Mouse (Mus musculus) liver, embryonic 12.5 days (tissue): Measurements from ENCODE around the gene N4bp1. TPM values are rescaled to one million over a fixed set of nuclear protein-coding genes. Genes with fewer than 3 reads are reported as not detected.
A peak's percentile ranks its signal among the peaks of the same experiment; 100 is the strongest.

Experiments
- ATAC-seq: fragments of 200-750 bp; cut with Nextera tagmentation; 2 replicates; pipeline ENCODE4 v1.8.0; 2017; ENCODE audit warnings: moderate number of reproducible peaks, mild to moderate bottlenecking, moderate library complexity
- H3K27ac ChIP-seq: fragments of 300-500 bp; sonication (generic); 2 replicates; pipeline ENCODE4 v1.5.1; 2016; ENCODE audit warnings: mild to moderate bottlenecking
- H3K27me3 ChIP-seq: fragments of 300-500 bp; sonication (generic); replicated peaks from 2 replicates; pipeline ENCODE4 v1.6.1; 2016; ENCODE audit warnings: mild to moderate bottlenecking, moderate library complexity
- H3K36me3 ChIP-seq: fragments of 300-500 bp; sonication (generic); 2 replicates; pipeline ENCODE4 v1.6.1; 2016; ENCODE audit warnings: mild to moderate bottlenecking, moderate library complexity
- H3K4me1 ChIP-seq: fragments of 300-500 bp; sonication (generic); 2 replicates; pipeline ENCODE4 v1.6.1; 2016
- H3K4me2 ChIP-seq: fragments of 300-500 bp; sonication (generic); 2 replicates; pipeline ENCODE4 v1.6.1; 2016; ENCODE audit warnings: mild to moderate bottlenecking, moderate library complexity
- H3K4me3 ChIP-seq: fragments of 300-500 bp; sonication (generic); 2 replicates; pipeline ENCODE4 v1.5.1; 2016; ENCODE audit warnings: mild to moderate bottlenecking, moderate library complexity
- H3K9ac ChIP-seq: fragments of 300-500 bp; sonication (generic); 2 replicates; pipeline ENCODE4 v1.6.1; 2016; ENCODE audit warnings: mild to moderate bottlenecking, moderate library complexity
- H3K9me3 ChIP-seq: fragments of 300-500 bp; sonication (generic); replicated peaks from 2 replicates; pipeline ENCODE4 v1.6.1; 2016; ENCODE audit warnings: mild to moderate bottlenecking, moderate library complexity
- WGBS: fragments of 180-500 bp; shearing (Covaris S2); methylation state at CpG from one replicate; pipeline ENCODE4 v1.1.7; 2016; ENCODE audit not compliant: insufficient replicate concordance; 5-methylcytosine and 5-hydroxymethylcytosine counted together
- polyA plus RNA-seq: library from polyadenylated mRNA; unstranded; fragments of >200 nt; fragmentation: Nextera tagmentation; extraction: Ambion mirVana; gene quantifications from 2 replicates; pipeline ENCODE4 v1.2.1, GENCODE M21; 2016

The N4bp1 gene
- polyA plus RNA-seq, 1 experiment from 2014 or later: 5.1 TPM

DNA sequence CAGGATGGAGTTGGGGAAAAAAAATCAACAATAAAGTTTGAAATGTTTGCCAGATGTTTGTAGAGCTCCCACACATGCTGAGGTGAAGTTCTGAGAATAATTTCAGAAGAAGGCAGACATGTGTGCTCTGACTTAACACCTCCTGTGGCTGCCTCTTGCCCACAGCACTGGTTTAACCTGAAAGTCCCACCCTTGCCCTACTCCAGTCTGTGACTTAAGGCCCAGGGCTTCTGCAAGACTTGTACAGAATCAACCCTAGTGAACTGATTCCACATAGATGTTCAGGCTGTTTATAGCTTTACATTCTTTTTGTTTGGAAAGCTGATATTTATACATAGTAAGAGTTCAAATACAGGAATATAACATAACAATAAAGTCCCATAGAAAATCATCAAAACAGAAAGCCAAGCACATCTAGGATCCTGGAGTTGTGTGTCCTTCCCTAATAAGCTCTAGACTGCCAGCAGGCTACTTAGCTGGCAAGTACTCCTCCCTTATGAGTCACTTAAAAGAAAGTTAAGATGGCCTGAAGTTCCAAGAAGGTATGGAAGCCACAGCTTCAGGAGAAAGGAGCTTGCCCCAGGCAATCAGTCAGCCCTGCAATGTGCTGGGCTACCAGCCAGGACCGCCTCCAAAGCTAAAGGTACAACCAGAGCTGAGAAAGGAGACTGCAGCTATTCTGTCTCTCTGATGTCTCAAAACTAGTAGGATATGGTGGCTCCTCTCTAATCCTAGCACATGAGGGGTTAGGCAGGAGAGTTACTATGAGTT, 114.9 kb downstream of the N4bp1 start:
- Histone ChIP-seq H3K4me3 (no peak overlapping the region), H3K4me2 (no peak overlapping the region), H3K27ac (no peak overlapping the region), H3K27me3 (peaks cover 34% of the 10 kb centered on the region; the same call in 1 of the 2 replicates), H3K4me1 (peaks cover 7% of the 10 kb centered on the region), H3K36me3 (no peaks in the 10 kb centered on the region), H3K9ac (no peak overlapping the region), H3K9me3 (no peaks in the 10 kb centered on the region)
- no peak for ATAC-seq
- 58% methylated on average over 1 of the region's 1 CpGs for WGBS

DNA sequence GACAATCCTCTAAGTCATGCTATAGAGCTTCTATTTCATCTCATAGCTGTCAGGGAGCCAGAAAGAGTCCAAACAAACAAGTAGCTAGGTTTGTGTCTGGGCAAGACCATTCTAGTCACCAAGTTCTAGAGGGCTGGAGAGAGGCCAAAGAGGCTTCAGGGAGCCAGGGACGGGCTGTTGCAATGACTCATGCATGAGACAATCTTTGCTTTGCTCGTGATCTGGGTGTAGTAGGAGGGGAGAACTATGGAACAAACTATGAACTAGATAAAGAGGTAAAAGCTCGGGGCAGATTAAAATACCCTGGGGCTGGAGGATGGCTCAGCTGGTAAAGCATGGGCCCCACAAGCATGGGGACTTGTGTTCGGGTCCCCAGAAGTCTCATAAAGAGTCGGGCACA, 116.6 kb downstream of the N4bp1 start:
- peaks cover 41% of the 10 kb centered on the region for H3K27me3 ChIP-seq
- no peak overlapping the region for H3K4me3 ChIP-seq
- no peak overlapping the region for H3K4me2 ChIP-seq
- H3K9me3 ChIP-seq: no peaks in the 10 kb centered on the region
- WGBS: 54% methylated on average over 5 of the region's 5 CpGs
- no peak overlapping the region for H3K27ac ChIP-seq
- no peak overlapping the region for H3K9ac ChIP-seq
- no peaks in the 10 kb centered on the region for H3K36me3 ChIP-seq
- ATAC-seq: no peak
- H3K4me1 ChIP-seq: peaks cover 14% of the 10 kb centered on the region

DNA sequence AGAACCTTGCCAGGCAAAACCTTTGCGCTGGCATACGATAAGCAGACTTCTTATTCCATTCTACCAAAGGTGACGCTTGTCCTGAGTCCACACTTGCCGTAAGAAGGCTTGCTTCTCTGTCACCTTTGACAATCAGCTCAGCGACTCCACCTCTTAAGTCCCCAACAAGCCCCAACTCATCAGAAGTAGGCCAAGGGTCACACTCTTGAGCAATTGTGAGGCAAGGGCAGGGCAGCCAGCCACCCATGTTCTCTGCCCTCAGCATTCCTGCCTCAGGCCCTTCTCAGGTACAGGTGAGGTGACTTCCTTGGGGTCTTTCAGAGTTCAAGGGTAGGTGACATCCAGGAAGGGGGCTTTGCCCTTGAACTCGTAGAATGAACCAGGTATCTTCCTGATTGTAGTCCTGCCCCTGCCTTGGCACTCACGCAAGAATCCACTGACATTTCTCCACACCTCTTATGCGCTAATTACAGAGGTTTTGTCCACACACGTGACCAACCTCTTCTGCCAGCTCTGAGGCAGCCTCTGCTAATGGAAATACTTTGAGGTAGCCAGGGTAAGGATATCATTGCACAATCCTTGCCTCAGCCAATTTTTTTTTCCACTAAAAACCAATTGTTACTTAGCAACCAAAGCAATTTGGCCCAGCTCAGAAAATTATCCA, 118.4 kb downstream of the N4bp1 start:
- no peak overlapping the region for H3K27ac ChIP-seq
- ATAC-seq: no peak
- WGBS: 75% methylated on average over 9 of the region's 9 CpGs

DNA sequence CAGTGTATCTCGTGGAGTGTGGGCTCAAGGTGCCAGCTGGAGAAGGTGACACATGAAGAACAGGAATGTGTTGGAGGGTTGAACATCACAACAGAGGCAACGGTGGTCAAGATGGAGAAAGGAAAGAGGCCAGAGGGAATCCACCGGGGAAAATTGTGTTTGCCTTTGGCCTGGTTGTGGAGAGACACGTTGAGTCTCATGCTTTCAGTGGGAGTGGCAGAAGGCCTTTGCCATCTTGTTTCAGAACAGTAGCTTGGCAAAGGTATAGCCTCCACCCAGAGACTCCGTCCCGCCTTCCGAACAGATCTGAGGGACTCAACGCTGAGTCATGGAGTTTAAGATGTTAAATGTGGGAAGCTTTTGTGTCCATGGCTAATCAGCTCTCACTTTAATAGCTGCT, 119.4 kb downstream of the N4bp1 start:
- Histone ChIP-seq H3K4me1 (peaks cover 14% of the 10 kb centered on the region), H3K9ac (no peak overlapping the region), H3K4me3 (no peak overlapping the region), H3K4me2 (no peak overlapping the region), H3K27me3 (peaks cover 38% of the 10 kb centered on the region), H3K9me3 (no peaks in the 10 kb centered on the region), H3K36me3 (no peaks in the 10 kb centered on the region), H3K27ac (no peak overlapping the region)
- no peak for ATAC-seq
- WGBS: 87% methylated on average over 8 of the region's 8 CpGs

More for the DNA sequence above, 118.4 kb downstream of the N4bp1 start:
- no peak overlapping the region for H3K4me3 ChIP-seq
- H3K36me3 ChIP-seq: no peaks in the 10 kb centered on the region
- no peak overlapping the region for H3K9ac ChIP-seq
- no peak overlapping the region for H3K4me2 ChIP-seq
- H3K27me3 ChIP-seq: peaks cover 43% of the 10 kb centered on the region
- H3K4me1 ChIP-seq: peaks cover 14% of the 10 kb centered on the region
- H3K9me3 ChIP-seq: no peaks in the 10 kb centered on the region

DNA sequence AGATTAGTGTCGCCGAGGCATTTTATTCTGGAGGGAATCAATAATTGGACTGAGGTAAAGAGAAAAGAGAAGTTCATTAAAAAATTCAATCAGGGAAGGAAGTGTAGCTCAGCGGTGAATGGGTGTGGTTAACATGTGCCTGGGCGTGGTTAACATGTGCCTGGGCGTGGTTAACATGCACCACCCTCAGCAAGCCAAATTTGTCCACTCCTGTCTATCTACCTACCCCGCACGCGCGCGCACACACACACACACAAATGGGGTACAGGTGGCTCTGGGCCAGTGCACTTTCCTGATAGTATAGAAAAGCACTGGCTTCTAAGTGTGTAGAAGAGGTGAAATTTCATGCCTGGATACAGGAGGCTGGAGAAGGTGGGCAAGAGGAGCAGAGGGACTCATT, 119.9 kb downstream of the N4bp1 start:
- H3K27me3 ChIP-seq: peaks cover 39% of the 10 kb centered on the region
- no peaks in the 10 kb centered on the region for H3K9me3 ChIP-seq
- 60% methylated on average over 10 of the region's 10 CpGs for WGBS
- ATAC-seq: peak; percentile 82
- no peaks in the 10 kb centered on the region for H3K36me3 ChIP-seq
- H3K4me3 ChIP-seq: no peak overlapping the region
- H3K4me1 ChIP-seq: peaks cover 17% of the 10 kb centered on the region
- H3K9ac ChIP-seq: no peak overlapping the region
- peak overlapping the region; percentile 31 for H3K4me2 ChIP-seq
- H3K27ac ChIP-seq: no peak overlapping the region

DNA sequence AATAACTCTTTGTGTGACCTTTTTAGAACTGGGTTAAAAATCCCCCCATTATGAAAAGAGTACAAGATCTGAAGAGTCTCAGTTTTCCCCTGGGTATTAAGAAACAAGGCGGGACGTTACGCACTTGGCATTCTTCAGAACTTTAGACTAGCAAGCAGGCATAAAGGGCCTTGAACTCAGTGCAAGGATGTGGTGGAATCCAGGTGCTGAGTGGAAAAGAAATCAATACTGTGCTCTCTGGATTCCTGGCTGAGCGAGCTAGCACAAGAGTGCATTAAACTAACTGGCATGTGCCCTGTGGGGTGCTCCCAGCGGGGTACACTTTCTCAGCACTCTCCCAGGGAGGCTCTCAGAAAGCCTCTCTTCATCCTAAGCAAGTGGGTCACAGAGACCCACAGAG, 122.3 kb downstream of the N4bp1 start:
- 67% methylated on average over 5 of the region's 5 CpGs for WGBS
- Histone ChIP-seq H3K4me1 (peaks cover 36% of the 10 kb centered on the region), H3K9ac (no peak overlapping the region), H3K36me3 (no peaks in the 10 kb centered on the region), H3K27ac (no peak overlapping the region), H3K27me3 (peaks cover 39% of the 10 kb centered on the region), H3K9me3 (no peaks in the 10 kb centered on the region), H3K4me3 (no peak overlapping the region), H3K4me2 (no peak overlapping the region)
- no peak for ATAC-seq

DNA sequence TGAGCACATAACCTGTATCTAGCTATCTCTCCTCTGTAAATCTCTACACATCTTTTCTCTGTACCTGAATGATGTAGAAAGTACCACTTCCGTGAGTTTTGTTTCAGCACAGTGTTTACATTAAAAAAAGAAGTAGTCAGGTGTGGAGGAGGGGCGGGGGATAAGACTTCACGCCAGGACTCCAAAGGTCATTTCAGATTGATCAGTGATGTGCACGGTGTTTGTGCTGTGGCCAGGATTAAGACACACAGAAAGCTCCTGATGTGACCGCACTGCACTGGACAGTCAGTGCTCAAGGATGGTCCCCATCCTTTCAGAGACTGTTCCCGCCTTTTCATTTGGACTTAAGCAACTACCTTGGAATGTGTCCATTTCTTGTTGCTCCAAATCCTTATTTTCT, 124.3 kb downstream of the N4bp1 start:
- H3K9ac ChIP-seq: no peak overlapping the region
- WGBS: 66% methylated on average over 6 of the region's 6 CpGs
- ATAC-seq: no peak
- H3K4me3 ChIP-seq: no peak overlapping the region
- H3K27ac ChIP-seq: no peak overlapping the region
- no peak overlapping the region for H3K4me2 ChIP-seq
- H3K4me1 ChIP-seq: peaks cover 40% of the 10 kb centered on the region
- H3K27me3 ChIP-seq: peaks cover 36% of the 10 kb centered on the region
- no peaks in the 10 kb centered on the region for H3K36me3 ChIP-seq
- no peaks in the 10 kb centered on the region for H3K9me3 ChIP-seq

DNA sequence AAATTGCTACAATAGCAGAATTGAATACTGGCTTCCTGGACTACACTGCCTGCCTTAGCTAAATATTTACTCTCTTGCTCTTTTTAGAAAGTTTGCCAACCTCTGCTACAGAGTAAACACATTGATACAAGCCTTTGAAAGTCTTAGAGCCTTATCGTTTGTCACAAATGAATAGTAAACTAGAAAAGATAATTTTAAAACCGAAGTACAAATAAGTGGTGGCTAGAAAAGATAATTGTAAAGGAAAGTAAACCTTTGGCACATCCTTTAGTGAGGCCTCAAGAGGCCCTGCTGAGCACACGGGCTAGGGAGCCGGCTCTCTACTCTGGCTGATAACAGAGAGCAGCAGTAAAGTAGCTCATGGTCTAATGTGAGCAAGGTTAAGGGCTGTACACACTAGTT, 126.0 kb downstream of the N4bp1 start:
- H3K36me3 ChIP-seq: no peaks in the 10 kb centered on the region
- H3K27ac ChIP-seq: peak overlapping the region; percentile 73
- no peak overlapping the region for H3K4me3 ChIP-seq
- H3K9me3 ChIP-seq: no peaks in the 10 kb centered on the region
- H3K27me3 ChIP-seq: peaks cover 30% of the 10 kb centered on the region
- H3K4me2 ChIP-seq: peak overlapping the region; percentile 17; the same call in 1 of the 2 replicates
- no peak overlapping the region for H3K9ac ChIP-seq
- peaks cover 27% of the 10 kb centered on the region for H3K4me1 ChIP-seq
- WGBS: 14% methylated on average over 4 of the region's 4 CpGs
- ATAC-seq: peak; percentile 91

DNA sequence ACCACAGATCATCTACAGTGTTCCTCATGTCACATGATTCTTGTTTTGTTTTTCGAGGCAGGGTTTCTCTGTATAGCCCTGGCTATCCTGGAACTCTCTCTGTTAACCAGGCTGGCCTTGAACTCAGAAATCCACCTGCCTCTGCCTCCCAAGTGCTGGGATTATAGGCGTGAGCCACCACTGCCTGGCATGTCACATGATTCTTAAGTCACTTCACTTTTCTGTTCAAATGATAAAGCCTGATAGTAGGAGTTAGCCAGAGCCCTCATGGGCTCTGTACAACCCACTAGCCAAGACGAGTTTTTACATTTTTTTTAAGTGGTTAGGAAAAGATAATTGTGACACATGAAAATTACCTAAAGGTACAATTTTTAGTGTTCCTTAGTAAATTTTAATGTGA, 126.4 kb downstream of the N4bp1 start:
- peak; percentile 66; the same call in 1 of the 2 replicates for ATAC-seq
- no peaks in the 10 kb centered on the region for H3K36me3 ChIP-seq
- H3K4me1 ChIP-seq: peaks cover 27% of the 10 kb centered on the region
- H3K9ac ChIP-seq: no peak overlapping the region
- peaks cover 29% of the 10 kb centered on the region for H3K27me3 ChIP-seq
- no peak overlapping the region for H3K4me3 ChIP-seq
- no peak overlapping the region for H3K4me2 ChIP-seq
- H3K27ac ChIP-seq: peak overlapping the region; percentile 73
- H3K9me3 ChIP-seq: no peaks in the 10 kb centered on the region
- 40% methylated on average over 3 of the region's 3 CpGs for WGBS

Other genes starting within 250 kb of the N4bp1 start
- 1.8 and 2.8 TPM in 2 replicates for gene Gm10638, start 139.6 kb downstream of the N4bp1 start, polyA plus RNA-seq
- 20.3 and 21.3 TPM in 2 replicates for gene Siah1a, start 139.3 kb downstream of the N4bp1 start, polyA plus RNA-seq